Mouse (Mus musculus) midbrain, postnatal 0 days (tissue): ENCODE data around the gene Bcas3. TPM values are rescaled to one million over a fixed set of nuclear protein-coding genes. Genes with fewer than 3 reads are reported as not detected.
A peak's percentile ranks its signal among the peaks of the same experiment; 100 is the strongest.

ENCODE experiments used
- ATAC-seq: fragments of 200-750 bp; cut with Nextera tagmentation; 2 replicates; pipeline ENCODE4 v1.8.0; 2017; ENCODE audit warnings: moderate number of reproducible peaks, mild to moderate bottlenecking, moderate TSS enrichment, moderate library complexity; ENCODE audit not compliant: low FRiP score
- DNase-seq: peaks from one replicate; pipeline ENCODE4 v3.0.0-alpha.2; 2015; ENCODE audit warnings: low spot score
- H3K27ac ChIP-seq: fragments of 300-500 bp; sonication (generic); 2 replicates; pipeline ENCODE4 v1.5.1; 2014; ENCODE audit warnings: low read depth, mild to moderate bottlenecking, low read length, mixed read lengths
- H3K27me3 ChIP-seq: fragments of 300-500 bp; sonication (generic); 2 replicates; pipeline ENCODE4 v1.6.1; 2014; ENCODE audit warnings: low read length, control low read depth, mixed read lengths; ENCODE audit not compliant: insufficient read depth
- H3K36me3 ChIP-seq: fragments of 300-500 bp; sonication (generic); 2 replicates; pipeline ENCODE4 v1.6.1; 2014; ENCODE audit warnings: low read length, control low read depth, mixed read lengths; ENCODE audit not compliant: insufficient read depth
- H3K4me1 ChIP-seq: fragments of 300-500 bp; sonication (generic); 2 replicates; pipeline ENCODE4 v1.6.1; 2014; ENCODE audit warnings: mild to moderate bottlenecking, control low read depth, antibody characterized with exemption, low read length, mixed read lengths; ENCODE audit not compliant: insufficient read depth
- H3K4me2 ChIP-seq: fragments of 300-500 bp; sonication (generic); 2 replicates; pipeline ENCODE4 v1.6.1; 2014; ENCODE audit warnings: low read depth, mild to moderate bottlenecking, low read length, mixed read lengths; ENCODE audit not compliant: poor library complexity, severe bottlenecking
- H3K4me3 ChIP-seq: fragments of 300-500 bp; sonication (generic); 2 replicates; pipeline ENCODE4 v1.5.1; 2014; ENCODE audit warnings: low read depth, mild to moderate bottlenecking, low read length, moderate library complexity
- H3K9ac ChIP-seq: fragments of 300-500 bp; sonication (generic); replicated peaks from 2 replicates; pipeline ENCODE4 v1.6.1; 2014; ENCODE audit warnings: mild to moderate bottlenecking, low read length, moderate library complexity, mixed read lengths; ENCODE audit not compliant: poor library complexity, severe bottlenecking
- H3K9me3 ChIP-seq: fragments of 300-500 bp; sonication (generic); 2 replicates; pipeline ENCODE4 v1.6.1; 2016; ENCODE audit warnings: low read length, control low read depth
- CTCF ChIP-seq: IDR thresholded peaks from 2 replicates; pipeline ENCODE4 v1.5.1; 2016; ENCODE audit warnings: antibody characterized with exemption, mild to moderate bottlenecking
- WGBS: fragments of 180-500 bp; shearing (Covaris S2); extraction: QIAGEN DNeasy Blood & Tissue Kit; methylation state at CpG from one replicate; pipeline ENCODE4 v1.1.7; 2014; 5-methylcytosine and 5-hydroxymethylcytosine counted together
- polyA plus RNA-seq: library from polyadenylated mRNA; unstranded; fragments of >200 nt; fragmentation: Nextera tagmentation; extraction: Ambion mirVana; gene quantifications from 2 replicates; pipeline ENCODE4 v1.2.1, GENCODE M21; 2015
- total RNA-seq: library from RNA; depleted of rRNA; stranded (reverse); fragments of >200 nt; gene quantifications from 2 replicates; pipeline ENCODE4 v1.2.3, GENCODE M21; 2014

The Bcas3 gene
- total and polyA plus RNA-seq, 2 experiments from 2014 or later: 28.4 to 34.7 TPM

DNA sequence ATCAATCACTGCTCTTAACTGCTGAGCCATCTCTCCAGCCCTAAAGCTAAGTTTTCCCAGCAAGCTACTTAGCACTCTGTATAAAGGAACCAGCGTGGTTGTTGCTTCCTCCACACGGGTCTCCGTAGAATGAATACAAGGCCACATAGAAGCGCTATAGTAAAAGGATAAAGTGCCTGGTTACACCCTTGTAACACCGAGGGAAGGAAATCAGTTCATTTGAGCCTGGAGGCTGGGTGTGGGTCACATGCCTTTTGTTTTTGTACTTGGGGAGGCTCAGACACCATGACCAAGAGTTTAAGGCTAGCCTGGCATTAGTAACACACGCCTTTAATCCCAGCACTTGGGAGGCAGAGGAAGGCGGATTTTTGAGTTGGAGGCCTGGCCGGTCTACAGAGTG lies 8.7 kb downstream of the Bcas3 start:
- WGBS: 81% methylated on average over 8 of the region's 8 CpGs
- ATAC-seq (no peak), DNase-seq (no peak)

DNA sequence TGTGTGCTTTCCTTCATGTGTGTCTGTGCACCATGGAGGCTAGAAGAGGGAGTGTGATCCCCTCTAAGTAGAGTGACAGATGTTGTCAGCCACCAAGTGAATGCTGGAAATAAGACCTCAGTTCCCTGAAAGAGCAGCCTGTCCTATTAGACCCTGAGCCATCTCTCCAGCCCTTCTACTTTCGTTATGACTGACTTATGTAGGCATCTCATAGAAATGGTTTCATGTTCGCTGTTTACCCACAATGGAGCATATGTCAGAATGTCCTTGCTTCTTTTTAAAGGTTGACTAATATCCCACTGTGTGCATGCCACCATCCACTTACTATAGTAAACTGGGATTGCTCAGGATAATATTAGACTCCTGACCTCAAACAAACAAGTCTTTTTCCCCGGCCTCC lies 13.2 kb downstream of the Bcas3 start:
- no peak for ATAC-seq
- H3K27ac ChIP-seq: no peak overlapping the region
- H3K36me3 ChIP-seq: peaks cover 19% of the 10 kb centered on the region; the same call in 1 of the 2 replicates
- no peak overlapping the region for H3K4me3 ChIP-seq
- no peak for DNase-seq
- no peak for TF ChIP-seq CTCF
- WGBS: 93% methylated on average over 3 of the region's 3 CpGs
- H3K4me1 ChIP-seq: no peaks in the 10 kb centered on the region
- no peaks in the 10 kb centered on the region for H3K27me3 ChIP-seq
- H3K4me2 ChIP-seq: no peak overlapping the region
- no peaks in the 10 kb centered on the region for H3K9me3 ChIP-seq
- H3K9ac ChIP-seq: no peak overlapping the region

More for the DNA sequence above, 8.7 kb downstream of the Bcas3 start:
- Histone ChIP-seq H3K9me3 (no peaks in the 10 kb centered on the region), H3K9ac (no peak overlapping the region), H3K36me3 (peaks cover 24% of the 10 kb centered on the region; the same call in 1 of the 2 replicates), H3K27me3 (no peaks in the 10 kb centered on the region), H3K4me2 (no peak overlapping the region), H3K27ac (no peak overlapping the region), H3K4me1 (no peaks in the 10 kb centered on the region), H3K4me3 (no peak overlapping the region)
- TF ChIP-seq CTCF: no peak

DNA sequence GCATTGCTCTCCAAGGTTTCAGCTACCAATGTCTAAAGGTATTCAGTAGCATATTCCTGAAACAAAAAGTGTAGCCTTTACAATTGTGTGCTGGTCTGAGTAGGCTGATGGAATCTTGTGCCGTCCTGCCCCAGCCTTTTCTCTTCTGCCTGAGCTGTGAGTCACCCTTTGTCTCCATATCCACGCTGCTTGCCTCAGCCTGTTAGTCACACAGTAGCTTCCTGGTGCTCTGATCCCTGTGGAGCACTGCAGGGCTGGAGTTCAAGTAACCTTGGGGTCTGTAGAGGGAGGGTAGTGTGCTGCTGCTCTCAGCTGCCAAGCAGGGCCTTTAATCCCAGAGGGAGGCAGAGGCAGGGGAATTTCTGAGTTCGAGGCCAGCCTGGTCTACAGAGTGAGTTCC lies 14.9 kb downstream of the Bcas3 start:
- H3K4me2 ChIP-seq: no peak overlapping the region
- H3K4me1 ChIP-seq: no peaks in the 10 kb centered on the region
- peaks cover 21% of the 10 kb centered on the region; the same call in 1 of the 2 replicates for H3K36me3 ChIP-seq
- DNase-seq: no peak
- no peak overlapping the region for H3K4me3 ChIP-seq
- WGBS: 55% methylated on average over 3 of the region's 3 CpGs
- no peak for TF ChIP-seq CTCF
- no peaks in the 10 kb centered on the region for H3K27me3 ChIP-seq
- H3K27ac ChIP-seq: no peak overlapping the region
- ATAC-seq: no peak
- no peak overlapping the region for H3K9ac ChIP-seq
- no peaks in the 10 kb centered on the region for H3K9me3 ChIP-seq

DNA sequence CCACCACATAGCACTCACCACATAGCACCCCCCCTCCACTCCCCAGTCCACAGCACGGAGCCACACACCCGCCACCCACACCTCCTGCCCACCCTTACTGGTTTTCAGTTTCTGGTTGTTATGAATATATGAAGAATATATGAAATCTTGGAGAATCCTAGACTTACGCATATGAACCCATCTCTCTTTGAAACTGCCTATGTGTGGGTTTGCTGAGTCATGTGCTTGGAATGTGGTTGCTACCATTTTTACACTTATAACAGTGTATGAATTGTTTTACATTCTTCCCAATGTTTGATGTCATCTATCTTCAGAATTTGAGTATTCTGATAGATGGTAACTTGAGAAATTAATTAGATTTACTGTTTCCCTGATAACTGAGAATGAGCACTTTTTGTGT lies 26.1 kb downstream of the Bcas3 start:
- Histone ChIP-seq H3K27ac (no peak overlapping the region), H3K36me3 (peaks cover 4% of the 10 kb centered on the region; the same call in 1 of the 2 replicates), H3K4me1 (no peaks in the 10 kb centered on the region), H3K4me2 (no peak overlapping the region), H3K27me3 (no peaks in the 10 kb centered on the region), H3K9me3 (no peaks in the 10 kb centered on the region), H3K9ac (no peak overlapping the region), H3K4me3 (no peak overlapping the region)
- no peak for TF ChIP-seq CTCF
- WGBS: 92% methylated on average over 3 of the region's 3 CpGs
- DNase-seq (no peak), ATAC-seq (no peak)

DNA sequence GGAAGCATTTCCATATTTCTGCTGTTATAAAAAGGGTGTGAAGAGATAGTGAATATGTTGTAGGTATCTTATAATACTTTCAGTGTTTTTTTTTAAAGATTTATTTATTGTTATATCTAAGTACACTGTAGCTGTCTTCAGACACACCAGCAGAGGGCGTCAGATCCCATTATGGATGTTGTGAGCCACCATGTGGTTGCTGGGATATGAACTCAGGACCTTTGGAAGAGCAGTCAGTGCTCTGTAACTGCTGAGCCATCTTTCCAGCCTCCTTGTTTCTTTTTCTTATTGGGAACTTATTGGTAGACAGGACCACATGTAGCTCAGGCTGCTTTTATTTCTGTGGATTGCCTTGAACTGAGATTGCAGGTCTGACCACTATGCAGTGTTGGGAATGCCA lies 27.1 kb downstream of the Bcas3 start:
- no peak overlapping the region for H3K4me3 ChIP-seq
- H3K36me3 ChIP-seq: peaks cover 2% of the 10 kb centered on the region; the same call in 1 of the 2 replicates
- no peaks in the 10 kb centered on the region for H3K27me3 ChIP-seq
- 0 out of 2 replicates have a peak, but pooled peaks have one; percentile 1 for TF ChIP-seq CTCF
- no peak overlapping the region for H3K9ac ChIP-seq
- H3K4me1 ChIP-seq: no peaks in the 10 kb centered on the region
- ATAC-seq: no peak
- no peak overlapping the region for H3K27ac ChIP-seq
- H3K4me2 ChIP-seq: no peak overlapping the region
- no peaks in the 10 kb centered on the region for H3K9me3 ChIP-seq
- DNase-seq: no peak
- WGBS: 19% methylated on average over 1 of the region's 1 CpGs

DNA sequence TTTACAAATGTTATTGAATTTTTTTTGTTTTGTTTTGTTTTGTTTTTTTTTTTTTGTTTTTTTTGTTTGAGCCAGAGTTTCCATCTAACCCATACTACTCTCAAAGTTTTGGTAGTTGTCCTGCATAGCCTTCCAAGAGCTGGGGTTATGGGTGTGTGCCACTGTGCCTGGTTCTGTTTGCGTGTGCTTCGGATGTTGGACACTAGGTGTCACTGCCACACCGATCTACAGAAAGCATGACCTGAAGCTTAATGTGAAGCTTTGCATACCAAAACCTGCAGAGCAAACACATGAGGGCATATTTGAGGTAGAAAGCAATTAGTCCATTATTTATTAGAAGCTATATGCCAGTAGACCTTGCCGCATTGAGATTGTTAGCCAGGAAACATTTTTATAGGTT lies 29.1 kb downstream of the Bcas3 start:
- no peak overlapping the region for H3K4me2 ChIP-seq
- ATAC-seq: no peak
- 17% methylated on average over 4 of the region's 4 CpGs for WGBS

More for the DNA sequence above, 29.1 kb downstream of the Bcas3 start:
- H3K4me3 ChIP-seq: no peak overlapping the region
- DNase-seq: peak; percentile 72
- no peak overlapping the region for H3K9ac ChIP-seq
- no peaks in the 10 kb centered on the region for H3K4me1 ChIP-seq
- no peak overlapping the region for H3K27ac ChIP-seq
- peak; percentile 95 for TF ChIP-seq CTCF
- H3K27me3 ChIP-seq: no peaks in the 10 kb centered on the region
- no peaks in the 10 kb centered on the region for H3K9me3 ChIP-seq
- H3K36me3 ChIP-seq: peaks cover 2% of the 10 kb centered on the region; the same call in 1 of the 2 replicates
